Mouse (Mus musculus): ENCODE results near the gene Gm45140.
"Not testable (repeated sequence)": the region's sequence is repeated elsewhere in the genome, so short reads cannot be mapped to it uniquely, and the experiment has no call there.

The Gm45140 gene

GRCm38 (mm10) chr6:87776663-87777062 is 58.9 kb downstream of the Gm45140 start:
- DNase-seq (ENCODE audit: low spot score), result no peak

GRCm38 (mm10) chr6:87775588-87776245 is 59.9 kb downstream of the Gm45140 start:
- DNase-seq (ENCODE audit: low spot score), result peak; percentile 94

- DNase-seq (ENCODE audit: low spot score), result no peak
Measured at GRCm38 (mm10) chr6:87774909-87775308, 60.7 kb downstream of the Gm45140 start.

- no peak for DNase-seq (ENCODE audit: low spot score)
Measured at GRCm38 (mm10) chr6:87774466-87774865, 61.1 kb downstream of the Gm45140 start.

GRCm38 (mm10) chr6:87770626-87771025 is 65.0 kb downstream of the Gm45140 start:
- DNase-seq (ENCODE audit: low spot score), result no peak

- DNase-seq (ENCODE audit: low spot score), result not testable (repeated sequence)
Measured at GRCm38 (mm10) chr6:87764296-87764695, 71.3 kb downstream of the Gm45140 start.

GRCm38 (mm10) chr6:87763376-87764280 is 72.0 kb downstream of the Gm45140 start:
- DNase-seq (ENCODE audit: low spot score), result peak; percentile 75

- no peak for DNase-seq (ENCODE audit: low spot score)
Measured at GRCm38 (mm10) chr6:87762161-87762560, 73.4 kb downstream of the Gm45140 start.

- DNase-seq (ENCODE audit: low spot score), result no peak
Measured at GRCm38 (mm10) chr6:87759850-87760249, 75.7 kb downstream of the Gm45140 start.

GRCm38 (mm10) chr6:87759404-87759803 is 76.2 kb downstream of the Gm45140 start:
- DNase-seq (ENCODE audit: low spot score), result no peak

GRCm38 (mm10) chr6:87756896-87757295 is 78.7 kb downstream of the Gm45140 start:
- DNase-seq (ENCODE audit: low spot score), result no peak

- DNase-seq (ENCODE audit: low spot score), result no peak
Measured at GRCm38 (mm10) chr6:87755196-87755595, 80.4 kb downstream of the Gm45140 start.

GRCm38 (mm10) chr6:87751574-87751973 is 84.0 kb downstream of the Gm45140 start:
- DNase-seq (ENCODE audit: low spot score), result no peak

- no peak for DNase-seq (ENCODE audit: low spot score)
Measured at GRCm38 (mm10) chr6:87750184-87750910, 85.2 kb downstream of the Gm45140 start.

- no peak for DNase-seq (ENCODE audit: low spot score)
Measured at GRCm38 (mm10) chr6:87748531-87748930, 87.1 kb downstream of the Gm45140 start.

GRCm38 (mm10) chr6:87748078-87748477 is 87.5 kb downstream of the Gm45140 start:
- no peak for DNase-seq (ENCODE audit: low spot score)

- no peak for DNase-seq (ENCODE audit: low spot score)
Measured at GRCm38 (mm10) chr6:87746849-87747248, 88.7 kb downstream of the Gm45140 start.

GRCm38 (mm10) chr6:87746059-87746458 is 89.5 kb downstream of the Gm45140 start:
- no peak for DNase-seq (ENCODE audit: low spot score)

- no peak for DNase-seq (ENCODE audit: low spot score)
Measured at GRCm38 (mm10) chr6:87745301-87745700, 90.3 kb downstream of the Gm45140 start.

- DNase-seq (ENCODE audit: low spot score), result no peak
Measured at GRCm38 (mm10) chr6:87744632-87745031, 91.0 kb downstream of the Gm45140 start.

- DNase-seq (ENCODE audit: low spot score), result no peak
Measured at GRCm38 (mm10) chr6:87743281-87743680, 92.3 kb downstream of the Gm45140 start.

GRCm38 (mm10) chr6:87742804-87743203 is 92.8 kb downstream of the Gm45140 start:
- DNase-seq (ENCODE audit: low spot score), result no peak

GRCm38 (mm10) chr6:87741978-87742377 is 93.6 kb downstream of the Gm45140 start:
- no peak for DNase-seq (ENCODE audit: low spot score)

All from c-Kit-positive CD71-positive TER-119-positive erythroid progenitor cells, embryonic 14.5 days (primary cell).